Mouse (Mus musculus): ENCODE data around the gene Pxmp2. TPM values are rescaled to one million over a fixed set of nuclear protein-coding genes. Genes with fewer than 3 reads are reported as not detected.

The Pxmp2 gene
- polyA plus RNA-seq, 1 experiment from 2014 or later: 11.0 TPM

GRCm38 (mm10) chr5:110281984-110282383 lies 4.0 kb downstream of the Pxmp2 start:
- ATAC-seq (ENCODE audit: insufficient number of reproducible peaks, insufficient read depth, low FRiP score, low TSS enrichment, low read depth): no peak
- H3K4me1 ChIP-seq (replicated peaks): peaks cover 9% of the 10 kb centered on the region
- H3K9ac ChIP-seq (replicated peaks): no peak overlapping the region
- no peak overlapping the region for H3K27ac ChIP-seq
- no peaks in the 10 kb centered on the region for H3K36me3 ChIP-seq
- no peaks in the 10 kb centered on the region for H3K9me3 ChIP-seq
- 83% methylated on average over 2 of the region's 2 CpGs for WGBS
- H3K27me3 ChIP-seq: peaks cover 23% of the 10 kb centered on the region
- no peak overlapping the region for H3K4me3 ChIP-seq (replicated peaks)
- H3K4me2 ChIP-seq: no peak overlapping the region

GRCm38 (mm10) chr5:110276910-110277309 lies 9.1 kb downstream of the Pxmp2 start:
- Histone ChIP-seq H3K9me3 (no peaks in the 10 kb centered on the region), H3K4me3 (replicated peaks) (no peak overlapping the region), H3K36me3 (no peaks in the 10 kb centered on the region), H3K4me2 (no peak overlapping the region), H3K9ac (replicated peaks) (no peak overlapping the region), H3K27ac (no peak overlapping the region), H3K27me3 (no peaks in the 10 kb centered on the region), H3K4me1 (replicated peaks) (no peaks in the 10 kb centered on the region)
- 82% methylated on average over 1 of the region's 1 CpGs for WGBS
- no peak for ATAC-seq (ENCODE audit: insufficient number of reproducible peaks, insufficient read depth, low FRiP score, low TSS enrichment, low read depth)

- H3K4me3 ChIP-seq (replicated peaks): no peak overlapping the region
- no peak for ATAC-seq (ENCODE audit: insufficient number of reproducible peaks, insufficient read depth, low FRiP score, low TSS enrichment, low read depth)
- no peaks in the 10 kb centered on the region for H3K27me3 ChIP-seq
- H3K4me2 ChIP-seq: no peak overlapping the region
- no peaks in the 10 kb centered on the region for H3K9me3 ChIP-seq
- no peaks in the 10 kb centered on the region for H3K4me1 ChIP-seq (replicated peaks)
- WGBS: 83% methylated on average over 2 of the region's 2 CpGs
- H3K27ac ChIP-seq: no peak overlapping the region
- H3K9ac ChIP-seq (replicated peaks): no peak overlapping the region
- H3K36me3 ChIP-seq: no peaks in the 10 kb centered on the region
These were observed 9.6 kb downstream of the Pxmp2 start for GRCm38 (mm10) chr5:110276391-110276790.

GRCm38 (mm10) chr5:110274846-110275245 lies 11.1 kb downstream of the Pxmp2 start:
- Histone ChIP-seq H3K27ac (no peak overlapping the region), H3K27me3 (no peaks in the 10 kb centered on the region), H3K4me3 (replicated peaks) (no peak overlapping the region), H3K36me3 (no peaks in the 10 kb centered on the region), H3K4me1 (replicated peaks) (no peaks in the 10 kb centered on the region), H3K4me2 (no peak overlapping the region), H3K9me3 (no peaks in the 10 kb centered on the region), H3K9ac (replicated peaks) (no peak overlapping the region)
- 63% methylated on average over 2 of the region's 2 CpGs for WGBS
- no peak for ATAC-seq (ENCODE audit: insufficient number of reproducible peaks, insufficient read depth, low FRiP score, low TSS enrichment, low read depth)

- no peak for ATAC-seq (ENCODE audit: insufficient number of reproducible peaks, insufficient read depth, low FRiP score, low TSS enrichment, low read depth)
- 80% methylated on average over 4 of the region's 4 CpGs for WGBS
- Histone ChIP-seq H3K4me1 (replicated peaks) (no peaks in the 10 kb centered on the region), H3K36me3 (no peaks in the 10 kb centered on the region), H3K4me3 (replicated peaks) (no peak overlapping the region), H3K9ac (replicated peaks) (no peak overlapping the region), H3K27ac (no peak overlapping the region), H3K9me3 (no peaks in the 10 kb centered on the region), H3K27me3 (no peaks in the 10 kb centered on the region), H3K4me2 (no peak overlapping the region)
These were observed 11.8 kb downstream of the Pxmp2 start for GRCm38 (mm10) chr5:110274147-110274546.

GRCm38 (mm10) chr5:110270242-110270641 lies 15.7 kb downstream of the Pxmp2 start:
- Histone ChIP-seq H3K9ac (replicated peaks) (no peak overlapping the region), H3K27me3 (no peaks in the 10 kb centered on the region), H3K27ac (no peak overlapping the region), H3K4me1 (replicated peaks) (peaks cover 6% of the 10 kb centered on the region), H3K4me2 (no peak overlapping the region), H3K36me3 (peaks cover 28% of the 10 kb centered on the region), H3K9me3 (no peaks in the 10 kb centered on the region), H3K4me3 (replicated peaks) (no peak overlapping the region)
- 90% methylated on average over 6 of the region's 6 CpGs for WGBS
- peak; percentile 11; the same call in 1 of the 2 replicates for ATAC-seq (ENCODE audit: insufficient number of reproducible peaks, insufficient read depth, low FRiP score, low TSS enrichment, low read depth)

- peaks cover 36% of the 10 kb centered on the region for H3K36me3 ChIP-seq
- no peaks in the 10 kb centered on the region for H3K9me3 ChIP-seq
- peak within 1 kb of the TSS; percentile 96 for H3K4me3 ChIP-seq (replicated peaks)
- H3K27ac ChIP-seq: peak within 1 kb of the TSS; percentile 45; the same call in 1 of the 2 replicates
- H3K4me1 ChIP-seq (replicated peaks): peaks cover 6% of the 10 kb centered on the region
- peak within 1 kb of the TSS; percentile 95 for H3K9ac ChIP-seq (replicated peaks)
- under 1% methylated on average over 58 of the region's 66 CpGs for WGBS
- peak within 1 kb of the TSS; percentile 95 for H3K4me2 ChIP-seq
- ATAC-seq (ENCODE audit: insufficient number of reproducible peaks, insufficient read depth, low FRiP score, low TSS enrichment, low read depth): peak; percentile 86
- H3K27me3 ChIP-seq: no peaks in the 10 kb centered on the region
These were observed 16.6 kb downstream of the Pxmp2 start, which contains the start of gene Pgam5 for GRCm38 (mm10) chr5:110269141-110270101. Gene Pgam5 (minus strand): TSS chr5:110269913.

GRCm38 (mm10) chr5:110266941-110267340 lies 19.0 kb downstream of the Pxmp2 start:
- no peak for ATAC-seq (ENCODE audit: insufficient number of reproducible peaks, insufficient read depth, low FRiP score, low TSS enrichment, low read depth)
- peaks cover 6% of the 10 kb centered on the region for H3K4me1 ChIP-seq (replicated peaks)
- WGBS: 92% methylated on average over 4 of the region's 4 CpGs
- no peak overlapping the region for H3K27ac ChIP-seq
- no peak overlapping the region for H3K4me3 ChIP-seq (replicated peaks)
- H3K4me2 ChIP-seq: no peak overlapping the region
- H3K36me3 ChIP-seq: peaks cover 51% of the 10 kb centered on the region
- H3K9ac ChIP-seq (replicated peaks): no peak overlapping the region
- H3K9me3 ChIP-seq: no peaks in the 10 kb centered on the region
- H3K27me3 ChIP-seq: no peaks in the 10 kb centered on the region

- H3K4me3 ChIP-seq (replicated peaks): no peak overlapping the region
- 91% methylated on average over 2 of the region's 2 CpGs for WGBS
- no peak overlapping the region for H3K9ac ChIP-seq (replicated peaks)
- no peaks in the 10 kb centered on the region for H3K27me3 ChIP-seq
- H3K4me1 ChIP-seq (replicated peaks): no peaks in the 10 kb centered on the region
- ATAC-seq (ENCODE audit: insufficient number of reproducible peaks, insufficient read depth, low FRiP score, low TSS enrichment, low read depth): no peak
- peaks cover 94% of the 10 kb centered on the region for H3K36me3 ChIP-seq
- no peak overlapping the region for H3K27ac ChIP-seq
- H3K4me2 ChIP-seq: no peak overlapping the region
- no peaks in the 10 kb centered on the region for H3K9me3 ChIP-seq
These were observed 41.9 kb downstream of the Pxmp2 start for GRCm38 (mm10) chr5:110244091-110244490.

- ATAC-seq (ENCODE audit: insufficient number of reproducible peaks, insufficient read depth, low FRiP score, low TSS enrichment, low read depth): no peak
- Histone ChIP-seq H3K9me3 (no peaks in the 10 kb centered on the region), H3K9ac (replicated peaks) (no peak overlapping the region), H3K4me1 (replicated peaks) (peaks cover 21% of the 10 kb centered on the region), H3K36me3 (peaks cover 36% of the 10 kb centered on the region), H3K27me3 (no peaks in the 10 kb centered on the region), H3K27ac (no peak overlapping the region), H3K4me2 (peak overlapping the region; percentile 74; the same call in 1 of the 2 replicates), H3K4me3 (replicated peaks) (peak overlapping the region; percentile 96)
- 95% methylated on average over 6 of the region's 6 CpGs for WGBS
These were observed 53.6 kb downstream of the Pxmp2 start for GRCm38 (mm10) chr5:110232346-110232745.

GRCm38 (mm10) chr5:110231638-110232037 lies 54.3 kb downstream of the Pxmp2 start:
- no peaks in the 10 kb centered on the region for H3K9me3 ChIP-seq
- H3K27me3 ChIP-seq: no peaks in the 10 kb centered on the region
- H3K4me1 ChIP-seq (replicated peaks): peaks cover 21% of the 10 kb centered on the region
- peak overlapping the region; percentile 96 for H3K4me3 ChIP-seq (replicated peaks)
- peak overlapping the region; percentile 92 for H3K9ac ChIP-seq (replicated peaks)
- H3K4me2 ChIP-seq: peak overlapping the region; percentile 74
- no peak overlapping the region for H3K27ac ChIP-seq
- peaks cover 35% of the 10 kb centered on the region for H3K36me3 ChIP-seq
- WGBS: 51% methylated on average over 13 of the region's 13 CpGs
- no peak for ATAC-seq (ENCODE audit: insufficient number of reproducible peaks, insufficient read depth, low FRiP score, low TSS enrichment, low read depth)
